Mouse (Mus musculus): ENCODE measurements around the gene Zfp706. TPM values are rescaled to one million over a fixed set of nuclear protein-coding genes. Genes with fewer than 3 reads are reported as not detected.
A peak's percentile ranks its signal among the peaks of the same experiment; 100 is the strongest.

Zfp706 gene
- total and polyA plus RNA-seq, 3 experiments: 33.1 to 261 (median 64.0) TPM

DNA sequence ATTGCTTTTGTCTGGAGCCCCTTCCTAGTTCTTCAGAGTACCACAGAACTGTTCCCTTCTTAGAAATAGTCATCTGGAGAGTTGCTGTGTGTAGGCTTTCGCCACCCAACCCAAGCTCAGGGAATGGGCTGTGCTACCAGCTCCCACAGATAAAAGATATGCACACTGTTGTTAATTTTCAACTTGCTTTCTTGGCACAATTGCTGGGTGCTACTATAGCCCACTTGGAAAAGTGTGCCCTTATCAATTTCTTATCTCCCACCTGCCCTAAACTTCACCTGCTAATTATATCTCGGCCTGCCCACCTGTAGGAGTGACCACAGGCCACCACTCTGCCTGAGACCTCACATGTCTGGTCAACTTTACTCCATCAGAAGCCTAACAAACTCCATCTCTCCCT is 26.6 kb upstream of the Zfp706 start:
- Histone ChIP-seq H3K4me3 (ENCODE audit: control insufficient read depth in 1 of 2, insufficient read depth in 1 of 2, low read depth in 2 of 2, low read length in 2 of 2) (no peak overlapping the region), H3K79me2 (ENCODE audit: control insufficient read depth, insufficient read depth, low read length, poor library complexity) (no peaks in the 10 kb centered on the region), H3K4me1 (ENCODE audit: control insufficient read depth in 1 of 2, insufficient read depth in 2 of 2, low read length in 2 of 2) (peaks cover 4 to 6% of the 10 kb centered on the region in 2 experiments; a peak in 3 of 4 replicates), H3K9ac (ENCODE audit: control insufficient read depth, low read depth, low read length, poor library complexity, severe bottlenecking) (no peak overlapping the region), H3K36me3 (ENCODE audit: control insufficient read depth in 1 of 2, insufficient read depth in 2 of 2, low read length in 2 of 2) (peaks cover 0 to 8% of the 10 kb centered on the region in 2 experiments; a peak in 2 of 4 replicates), H3K27ac (ENCODE audit: control insufficient read depth, low read depth, low read length) (no peak overlapping the region), H3K9me3 (replicated peaks; ENCODE audit: insufficient read depth, low read length) (no peaks in the 10 kb centered on the region), H3K27me3 (ENCODE audit: control insufficient read depth in 1 of 2, insufficient read depth in 2 of 2, low read length in 2 of 2) (no peaks in the 10 kb centered on the region)
- DNase-seq (ENCODE audit: low read depth, low spot score): no peak
- no peak for TF ChIP-seq MAFK (IDR thresholded peaks at IDR 0.05; ENCODE audit: borderline replicate concordance, low read depth, low read length)

DNA sequence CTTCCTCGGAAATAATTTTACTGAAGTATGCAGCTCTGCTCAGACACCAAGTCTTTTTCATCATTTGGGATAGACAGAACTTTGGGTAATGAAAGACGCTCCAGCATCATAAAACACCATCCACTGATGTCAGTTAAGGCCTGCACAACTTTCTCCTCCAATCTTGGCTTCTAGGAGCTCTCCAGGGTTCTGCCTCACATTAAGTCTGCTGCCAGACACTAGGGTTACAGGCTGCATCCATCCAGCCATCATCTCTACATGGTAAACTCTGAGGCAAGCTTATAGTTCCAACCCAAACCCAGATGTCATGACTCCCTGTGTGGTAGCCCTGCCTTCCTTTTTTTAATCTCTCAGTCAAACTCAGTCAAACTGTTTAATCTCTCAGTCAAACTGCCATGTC is 25.9 kb upstream of the Zfp706 start:
- H3K79me2 ChIP-seq (ENCODE audit: control insufficient read depth, insufficient read depth, low read length, poor library complexity): no peaks in the 10 kb centered on the region
- peak; percentile 54 for DNase-seq (ENCODE audit: low read depth, low spot score)

DNA sequence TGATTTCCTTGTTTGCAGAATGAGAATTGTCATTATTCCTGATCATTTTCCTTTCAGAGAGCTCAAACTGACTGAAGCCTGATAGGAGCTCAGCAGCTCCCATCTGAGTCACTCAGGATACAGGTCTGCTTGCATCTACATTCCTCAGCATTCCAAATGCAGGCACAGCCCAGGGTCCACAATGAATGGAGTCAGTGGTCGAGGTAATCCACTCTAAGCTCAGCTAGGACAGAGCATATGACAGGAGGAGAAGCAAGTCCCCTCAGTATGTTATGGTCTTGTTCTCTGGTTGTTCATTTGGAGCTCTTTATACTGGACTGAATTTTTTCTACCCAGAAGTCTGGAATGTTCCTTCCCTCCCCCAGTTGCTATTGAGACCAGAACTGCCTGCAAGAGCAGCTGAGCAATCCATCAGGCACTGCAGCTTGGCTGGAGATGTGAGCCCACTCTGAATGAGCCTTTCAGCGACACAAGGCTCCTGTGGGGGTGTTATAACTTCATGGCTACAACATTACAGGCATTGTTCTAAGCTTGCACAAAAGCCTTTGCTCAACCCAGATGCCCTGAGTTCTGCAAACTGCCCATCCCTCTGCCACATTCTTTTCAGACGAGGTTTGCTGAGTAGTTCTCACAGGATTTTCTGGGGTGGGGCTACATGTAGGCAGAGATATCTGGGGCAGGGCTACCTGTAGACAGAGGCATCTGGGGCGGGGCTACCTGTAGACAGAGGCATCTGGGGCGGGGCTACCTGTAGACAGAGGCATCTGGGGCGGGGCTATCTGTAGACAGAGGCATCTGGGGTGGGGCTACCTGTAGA is 24.0 kb upstream of the Zfp706 start:
- no peak for DNase-seq (ENCODE audit: low read depth, low spot score)
- TF ChIP-seq HCFC1 (IDR thresholded peaks at IDR 0.05; ENCODE audit: low read depth, low read length): no peak
- no peak for TF ChIP-seq MYB (IDR thresholded peaks at IDR 0.05; ENCODE audit: low read depth, low read length)
- TF ChIP-seq USF2 (IDR thresholded peaks at IDR 0.05; ENCODE audit: borderline replicate concordance in 1 of 2, insufficient read depth in 1 of 2, low read depth in 1 of 2, low read length in 2 of 2): no peak
- TF ChIP-seq POLR2AphosphoS5 (IDR thresholded peaks at IDR 0.05; ENCODE audit: borderline replicate concordance, low read depth, low read length): no peak
- no peak for TF ChIP-seq ZKSCAN1 (IDR thresholded peaks at IDR 0.05; ENCODE audit: low read depth, low read length)
- no peak for TF ChIP-seq BHLHE40 (IDR thresholded peaks at IDR 0.05; ENCODE audit: borderline replicate concordance, low read depth, low read length)
- TF ChIP-seq CHD1 (IDR thresholded peaks at IDR 0.05; ENCODE audit: low read depth, low read length): no peak
- TF ChIP-seq UBTF (IDR thresholded peaks at IDR 0.05; ENCODE audit: borderline replicate concordance, insufficient read depth, low read depth, low read length): no peak
- no peak for TF ChIP-seq POLR2A (IDR thresholded peaks at IDR 0.05; ENCODE audit: control insufficient read depth in 1 of 2, insufficient read depth in 1 of 2, low read depth in 1 of 2, low read length in 2 of 2, poor library complexity in 1 of 2)
- TF ChIP-seq POLR2AphosphoS2 (IDR thresholded peaks at IDR 0.05; ENCODE audit: low read length): no peak

More for the DNA sequence above, 25.9 kb upstream of the Zfp706 start:
- H3K9me3 ChIP-seq (replicated peaks; ENCODE audit: insufficient read depth, low read length): no peaks in the 10 kb centered on the region
- H3K9ac ChIP-seq (ENCODE audit: control insufficient read depth, low read depth, low read length, poor library complexity, severe bottlenecking): no peak overlapping the region
- no peak overlapping the region for H3K27ac ChIP-seq (ENCODE audit: control insufficient read depth, low read depth, low read length)
- H3K4me3 ChIP-seq (ENCODE audit: control insufficient read depth in 1 of 2, insufficient read depth in 1 of 2, low read depth in 2 of 2, low read length in 2 of 2): no peak overlapping the region
- H3K27me3 ChIP-seq (ENCODE audit: control insufficient read depth in 1 of 2, insufficient read depth in 2 of 2, low read length in 2 of 2): no peaks in the 10 kb centered on the region
- H3K36me3 ChIP-seq (ENCODE audit: control insufficient read depth in 1 of 2, insufficient read depth in 2 of 2, low read length in 2 of 2): peaks cover 0 to 2% of the 10 kb centered on the region in 2 experiments; a peak in 2 of 4 replicates
- H3K4me1 ChIP-seq (ENCODE audit: control insufficient read depth in 1 of 2, insufficient read depth in 2 of 2, low read length in 2 of 2): peaks cover under 1 to 2% of the 10 kb centered on the region in 2 experiments; a peak in 3 of 4 replicates
- no peak for TF ChIP-seq MYB (IDR thresholded peaks at IDR 0.05; ENCODE audit: low read depth, low read length)
- TF ChIP-seq CHD1 (IDR thresholded peaks at IDR 0.05; ENCODE audit: low read depth, low read length): no peak
- TF ChIP-seq CTCF (IDR thresholded peaks at IDR 0.05 in 2 of 3, conservative IDR thresholded peaks at IDR 0.05 in 1 of 3; ENCODE audit: control insufficient read depth in 1 of 3, insufficient read depth in 1 of 3, low read depth in 2 of 3, low read length in 3 of 3, poor library complexity in 1 of 3, severe bottlenecking in 1 of 3): no peak
- peak in 1 of 2 experiments; percentile 15; a peak in 1 of 4 replicates for TF ChIP-seq EP300 (IDR thresholded peaks at IDR 0.05; ENCODE audit: low read depth in 1 of 2, low read length in 2 of 2)
- TF ChIP-seq SIN3A (IDR thresholded peaks at IDR 0.05; ENCODE audit: low read length): peak; percentile 52; the same call in 1 of the 2 replicates
- TF ChIP-seq MAFK (IDR thresholded peaks at IDR 0.05; ENCODE audit: borderline replicate concordance, low read depth, low read length): no peak
- no peak for TF ChIP-seq BHLHE40 (IDR thresholded peaks at IDR 0.05; ENCODE audit: borderline replicate concordance, low read depth, low read length)
- no peak for TF ChIP-seq ZKSCAN1 (IDR thresholded peaks at IDR 0.05; ENCODE audit: low read depth, low read length)
- no peak for TF ChIP-seq ELF1 (IDR thresholded peaks at IDR 0.05; ENCODE audit: low read depth, low read length)

More for the DNA sequence above, 24.0 kb upstream of the Zfp706 start:
- Histone ChIP-seq H3K36me3 (ENCODE audit: control insufficient read depth in 1 of 2, insufficient read depth in 2 of 2, low read length in 2 of 2) (no peaks in the 10 kb centered on the region), H3K27me3 (ENCODE audit: control insufficient read depth in 1 of 2, insufficient read depth in 2 of 2, low read length in 2 of 2) (no peaks in the 10 kb centered on the region), H3K9me3 (replicated peaks; ENCODE audit: insufficient read depth, low read length) (no peaks in the 10 kb centered on the region), H3K79me2 (ENCODE audit: control insufficient read depth, insufficient read depth, low read length, poor library complexity) (no peaks in the 10 kb centered on the region), H3K4me1 (ENCODE audit: control insufficient read depth in 1 of 2, insufficient read depth in 2 of 2, low read length in 2 of 2) (0 out of 4 replicates have a peak, but pooled peaks cover under 1 to 2% of the 10 kb centered on the region in 2 experiments), H3K27ac (ENCODE audit: control insufficient read depth, low read depth, low read length) (no peak overlapping the region), H3K9ac (ENCODE audit: control insufficient read depth, low read depth, low read length, poor library complexity, severe bottlenecking) (no peak overlapping the region), H3K4me3 (ENCODE audit: control insufficient read depth in 1 of 2, insufficient read depth in 1 of 2, low read depth in 2 of 2, low read length in 2 of 2) (no peak overlapping the region)

Measured in MEL (cell line).